Mouse (Mus musculus) limb, embryonic 12.5 days (tissue): ENCODE measurements around the gene Faap24. TPM values are rescaled to one million over a fixed set of nuclear protein-coding genes. Genes with fewer than 3 reads are reported as not detected.
A peak's percentile ranks its signal among the peaks of the same experiment; 100 is the strongest.

Experiments used
- ATAC-seq: fragments of 200-750 bp; cut with Nextera tagmentation; 2 replicates; pipeline ENCODE4 v1.8.0; 2017; ENCODE audit warnings: low read depth, moderate TSS enrichment; ENCODE audit not compliant: insufficient number of reproducible peaks, insufficient read depth, low FRiP score, low TSS enrichment
- H3K27ac ChIP-seq: fragments of 300-500 bp; sonication (generic); 2 replicates; pipeline ENCODE4 v1.5.1; 2016; ENCODE audit warnings: mild to moderate bottlenecking, moderate library complexity
- H3K27me3 ChIP-seq: fragments of 300-500 bp; sonication (generic); 2 replicates; pipeline ENCODE4 v1.6.1; 2016; ENCODE audit warnings: mild to moderate bottlenecking, moderate library complexity
- H3K36me3 ChIP-seq: fragments of 300-500 bp; sonication (generic); 2 replicates; pipeline ENCODE4 v1.6.1; 2016; ENCODE audit warnings: mild to moderate bottlenecking, moderate library complexity
- H3K4me1 ChIP-seq: fragments of 300-500 bp; sonication (generic); replicated peaks from 2 replicates; pipeline ENCODE4 v1.6.1; 2016
- H3K4me2 ChIP-seq: fragments of 300-500 bp; sonication (generic); 2 replicates; pipeline ENCODE4 v1.6.1; 2016; ENCODE audit warnings: mild to moderate bottlenecking, moderate library complexity
- H3K4me3 ChIP-seq: fragments of 300-500 bp; sonication (generic); replicated peaks from 2 replicates; pipeline ENCODE4 v1.5.1; 2016; ENCODE audit warnings: mild to moderate bottlenecking
- H3K9ac ChIP-seq: fragments of 300-500 bp; sonication (generic); replicated peaks from 2 replicates; pipeline ENCODE4 v1.6.1; 2016; ENCODE audit warnings: mild to moderate bottlenecking, moderate library complexity
- H3K9me3 ChIP-seq: fragments of 300-500 bp; sonication (generic); 2 replicates; pipeline ENCODE4 v1.6.1; 2016; ENCODE audit warnings: mild to moderate bottlenecking, moderate library complexity
- WGBS: fragments of 180-500 bp; shearing (Covaris S2); methylation state at CpG from one replicate; pipeline ENCODE4 v1.1.7; 2016; 5-methylcytosine and 5-hydroxymethylcytosine counted together
- polyA plus RNA-seq: library from polyadenylated mRNA; unstranded; fragments of >200 nt; fragmentation: Nextera tagmentation; extraction: Ambion mirVana; gene quantifications from 2 replicates; pipeline ENCODE4 v1.2.1, GENCODE M21; 2016

The Faap24 gene
- polyA plus RNA-seq, 1 experiment from 2014 or later = 14.7 TPM

DNA sequence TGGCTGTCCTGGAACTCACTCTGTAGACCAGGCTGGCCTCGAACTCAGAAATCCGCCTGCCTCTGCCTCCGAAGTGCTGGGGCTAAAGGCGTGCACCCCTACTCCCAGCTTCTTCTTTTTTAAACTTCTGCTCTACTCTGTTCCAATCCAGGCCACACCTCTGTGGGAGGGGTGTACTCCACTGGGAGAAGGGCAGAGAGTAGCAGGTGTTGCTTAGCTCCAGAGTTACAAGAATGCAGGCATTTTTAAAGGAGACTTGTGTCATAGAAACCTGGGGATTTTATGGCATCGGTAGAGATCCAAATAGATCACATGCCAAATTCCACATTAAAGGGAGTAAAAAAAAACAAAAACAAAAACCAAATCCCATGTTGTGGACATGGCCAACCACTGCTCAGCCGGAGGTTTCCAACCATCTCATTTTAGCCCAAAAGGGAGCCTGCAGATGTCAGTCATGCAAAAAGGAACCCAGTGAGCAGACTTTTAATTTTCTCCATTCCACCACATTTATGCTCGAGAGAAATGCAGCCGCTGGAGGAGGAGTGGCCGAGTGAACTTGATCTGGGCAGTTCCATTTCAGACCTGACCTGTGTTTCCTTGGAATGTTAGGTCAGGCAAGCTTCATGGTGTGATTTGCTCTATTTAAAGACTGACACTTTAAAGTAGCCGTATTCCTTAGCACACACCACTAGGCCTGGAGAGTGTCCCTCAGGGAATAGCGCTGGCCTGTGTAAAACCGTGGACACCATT lies 31.3 kb downstream of the Faap24 start:
- no peaks in the 10 kb centered on the region for H3K27me3 ChIP-seq
- H3K4me3 ChIP-seq = no peak overlapping the region
- no peak overlapping the region for H3K9ac ChIP-seq
- ATAC-seq = peak; percentile 42; the same call in 1 of the 2 replicates
- H3K4me2 ChIP-seq = no peak overlapping the region
- 65% methylated on average over 12 of the region's 12 CpGs for WGBS
- H3K4me1 ChIP-seq = 0 out of 2 replicates have a peak, but pooled peaks cover 12% of the 10 kb centered on the region
- H3K9me3 ChIP-seq = peaks cover 5% of the 10 kb centered on the region; the same call in 1 of the 2 replicates
- no peaks in the 10 kb centered on the region for H3K36me3 ChIP-seq
- peak overlapping the region; percentile 50; the same call in 1 of the 2 replicates for H3K27ac ChIP-seq

DNA sequence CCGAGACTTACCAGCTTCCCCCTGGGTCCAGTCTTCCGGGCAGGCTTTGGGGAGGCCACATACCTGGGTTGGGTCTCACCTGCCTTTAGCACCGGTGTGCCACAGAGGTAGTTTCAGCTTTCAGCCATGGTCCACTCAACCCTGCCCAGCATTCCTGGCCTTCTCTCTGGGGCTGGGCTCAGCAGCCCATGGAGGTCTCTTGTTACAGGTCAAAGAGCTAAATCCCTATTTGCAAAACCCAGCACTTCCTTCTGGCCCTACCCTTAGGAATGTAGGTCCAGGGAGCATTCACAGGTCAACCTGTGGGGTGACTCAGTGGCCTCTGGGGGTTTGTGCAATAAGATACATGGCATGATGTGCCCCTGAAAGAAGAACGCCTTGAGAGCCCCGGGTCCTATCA lies 33.8 kb downstream of the Faap24 start:
- Histone ChIP-seq H3K4me2 (no peak overlapping the region), H3K27ac (no peak overlapping the region), H3K36me3 (no peaks in the 10 kb centered on the region), H3K4me3 (no peak overlapping the region), H3K9ac (no peak overlapping the region), H3K4me1 (0 out of 2 replicates have a peak, but pooled peaks cover 12% of the 10 kb centered on the region), H3K9me3 (no peaks in the 10 kb centered on the region), H3K27me3 (no peaks in the 10 kb centered on the region)
- no peak for ATAC-seq
- WGBS = 71% methylated on average over 5 of the region's 5 CpGs

- WGBS = 78% methylated on average over 5 of the region's 5 CpGs
- Histone ChIP-seq H3K36me3 (no peaks in the 10 kb centered on the region), H3K27me3 (no peaks in the 10 kb centered on the region), H3K4me3 (no peak overlapping the region), H3K9me3 (no peaks in the 10 kb centered on the region), H3K4me1 (0 out of 2 replicates have a peak, but pooled peaks cover 12% of the 10 kb centered on the region), H3K27ac (no peak overlapping the region), H3K4me2 (no peak overlapping the region), H3K9ac (no peak overlapping the region)
- no peak for ATAC-seq
Measured at GRCm38 (mm10) chr7:35362253-35362652, 34.4 kb downstream of the Faap24 start.

DNA sequence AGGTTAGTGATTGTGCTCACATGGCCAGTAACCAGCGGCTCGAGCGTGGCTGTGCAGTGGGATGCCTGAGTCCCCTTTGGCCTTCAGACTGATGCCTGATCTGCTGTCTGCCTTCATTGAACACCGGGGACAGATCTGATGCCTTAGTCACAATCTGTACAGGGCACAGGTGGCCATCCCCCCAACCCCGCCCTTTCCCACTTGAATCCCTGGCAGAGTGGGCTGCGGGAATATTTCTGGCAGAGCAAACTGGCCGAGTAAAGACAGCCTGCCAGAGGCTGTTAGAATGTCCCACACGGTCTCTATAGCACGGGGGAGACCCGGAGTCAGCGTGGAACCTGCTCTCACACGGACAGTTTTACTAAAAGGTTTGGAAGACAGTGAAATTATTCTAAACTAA lies 39.0 kb downstream of the Faap24 start:
- no peaks in the 10 kb centered on the region for H3K36me3 ChIP-seq
- ATAC-seq = no peak
- H3K4me2 ChIP-seq = no peak overlapping the region
- no peak overlapping the region for H3K9ac ChIP-seq
- H3K4me3 ChIP-seq = no peak overlapping the region
- H3K4me1 ChIP-seq = 0 out of 2 replicates have a peak, but pooled peaks cover 6% of the 10 kb centered on the region
- H3K9me3 ChIP-seq = no peaks in the 10 kb centered on the region
- 82% methylated on average over 12 of the region's 12 CpGs for WGBS
- no peaks in the 10 kb centered on the region for H3K27me3 ChIP-seq
- H3K27ac ChIP-seq = no peak overlapping the region

DNA sequence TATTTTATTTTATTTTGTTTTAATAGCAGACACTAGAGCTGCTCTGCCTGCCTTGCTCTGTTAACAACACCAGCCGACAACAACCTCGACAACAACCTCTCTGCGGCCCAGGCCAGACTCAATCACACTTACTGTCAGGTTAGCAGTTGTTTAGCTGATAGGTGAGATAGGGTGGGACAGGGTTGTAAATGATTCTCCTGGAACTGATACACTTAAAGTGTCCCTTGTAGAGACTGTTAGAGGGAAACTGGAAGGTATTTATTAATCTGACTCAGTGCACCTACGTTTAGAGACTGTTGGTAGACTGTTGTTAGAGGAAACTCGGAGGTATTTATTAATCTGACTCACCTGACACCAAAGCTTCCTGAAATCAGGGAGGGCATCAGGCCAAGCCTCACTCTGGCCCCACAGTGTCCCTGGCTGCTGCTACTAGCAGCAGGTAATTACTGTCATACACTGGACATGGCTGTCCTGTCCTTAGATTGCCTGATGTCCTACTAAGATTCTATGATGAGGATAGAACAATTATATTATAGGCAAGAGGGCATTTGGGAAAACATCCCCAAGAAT lies 41.2 kb downstream of the Faap24 start:
- Histone ChIP-seq H3K4me1 (0 out of 2 replicates have a peak, but pooled peaks cover 5% of the 10 kb centered on the region), H3K27ac (no peak overlapping the region), H3K9ac (no peak overlapping the region), H3K36me3 (no peaks in the 10 kb centered on the region), H3K4me3 (no peak overlapping the region), H3K9me3 (no peaks in the 10 kb centered on the region), H3K4me2 (no peak overlapping the region), H3K27me3 (no peaks in the 10 kb centered on the region)
- WGBS = 45% methylated on average over 5 of the region's 5 CpGs
- no peak for ATAC-seq

GRCm38 (mm10) chr7:35353306-35353705 lies 43.3 kb downstream of the Faap24 start:
- H3K36me3 ChIP-seq = no peaks in the 10 kb centered on the region
- no peak for ATAC-seq
- WGBS = 96% methylated on average over 15 of the region's 15 CpGs
- H3K4me2 ChIP-seq = no peak overlapping the region
- H3K4me3 ChIP-seq = no peak overlapping the region
- no peaks in the 10 kb centered on the region for H3K27me3 ChIP-seq
- 0 out of 2 replicates have a peak, but pooled peaks cover 5% of the 10 kb centered on the region for H3K4me1 ChIP-seq
- no peaks in the 10 kb centered on the region for H3K9me3 ChIP-seq
- H3K9ac ChIP-seq = no peak overlapping the region
- no peak overlapping the region for H3K27ac ChIP-seq

- WGBS = 93% methylated on average over 3 of the region's 3 CpGs
Measured at GRCm38 (mm10) chr7:35351155-35351554, 45.5 kb downstream of the Faap24 start.

GRCm38 (mm10) chr7:35349886-35350684 lies 46.6 kb downstream of the Faap24 start:
- H3K9ac ChIP-seq = no peak overlapping the region
- no peaks in the 10 kb centered on the region for H3K9me3 ChIP-seq
- no peaks in the 10 kb centered on the region for H3K4me1 ChIP-seq
- H3K4me2 ChIP-seq = no peak overlapping the region
- ATAC-seq = no peak
- no peaks in the 10 kb centered on the region for H3K27me3 ChIP-seq
- no peak overlapping the region for H3K27ac ChIP-seq
- WGBS = 90% methylated on average over 8 of the region's 8 CpGs
- H3K36me3 ChIP-seq = no peaks in the 10 kb centered on the region
- no peak overlapping the region for H3K4me3 ChIP-seq

More at GRCm38 (mm10) chr7:35351155-35351554, 45.5 kb downstream of the Faap24 start:
- no peaks in the 10 kb centered on the region for H3K9me3 ChIP-seq
- H3K4me1 ChIP-seq = 0 out of 2 replicates have a peak, but pooled peaks cover 5% of the 10 kb centered on the region
- H3K27me3 ChIP-seq = no peaks in the 10 kb centered on the region
- no peak overlapping the region for H3K27ac ChIP-seq
- H3K9ac ChIP-seq = no peak overlapping the region
- no peak overlapping the region for H3K4me3 ChIP-seq
- H3K36me3 ChIP-seq = no peaks in the 10 kb centered on the region
- ATAC-seq = no peak
- H3K4me2 ChIP-seq = no peak overlapping the region

DNA sequence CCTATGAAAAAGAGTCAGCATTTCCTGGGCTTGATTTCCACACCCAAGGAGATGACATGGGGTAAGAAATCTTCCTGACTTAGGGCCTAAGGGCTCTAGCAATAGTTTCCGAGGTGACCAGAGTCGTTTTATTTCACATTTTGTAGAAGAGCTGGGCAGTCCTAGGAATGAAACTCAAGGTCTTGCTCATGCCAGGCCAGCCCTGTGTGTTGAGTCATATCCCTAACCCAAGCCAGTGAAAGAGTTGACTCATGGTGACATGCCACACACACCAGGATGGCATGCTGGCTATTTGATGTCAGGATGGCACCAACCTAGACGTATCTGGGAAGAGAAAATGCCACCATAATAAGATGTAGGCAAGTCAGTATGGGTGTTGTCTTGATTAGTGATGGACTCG lies 47.6 kb downstream of the Faap24 start:
- H3K4me2 ChIP-seq = no peak overlapping the region
- H3K27ac ChIP-seq = no peak overlapping the region
- no peak for ATAC-seq
- no peaks in the 10 kb centered on the region for H3K27me3 ChIP-seq
- no peaks in the 10 kb centered on the region for H3K4me1 ChIP-seq
- H3K36me3 ChIP-seq = no peaks in the 10 kb centered on the region
- no peak overlapping the region for H3K9ac ChIP-seq
- H3K9me3 ChIP-seq = no peaks in the 10 kb centered on the region
- 87% methylated on average over 4 of the region's 4 CpGs for WGBS
- H3K4me3 ChIP-seq = no peak overlapping the region

DNA sequence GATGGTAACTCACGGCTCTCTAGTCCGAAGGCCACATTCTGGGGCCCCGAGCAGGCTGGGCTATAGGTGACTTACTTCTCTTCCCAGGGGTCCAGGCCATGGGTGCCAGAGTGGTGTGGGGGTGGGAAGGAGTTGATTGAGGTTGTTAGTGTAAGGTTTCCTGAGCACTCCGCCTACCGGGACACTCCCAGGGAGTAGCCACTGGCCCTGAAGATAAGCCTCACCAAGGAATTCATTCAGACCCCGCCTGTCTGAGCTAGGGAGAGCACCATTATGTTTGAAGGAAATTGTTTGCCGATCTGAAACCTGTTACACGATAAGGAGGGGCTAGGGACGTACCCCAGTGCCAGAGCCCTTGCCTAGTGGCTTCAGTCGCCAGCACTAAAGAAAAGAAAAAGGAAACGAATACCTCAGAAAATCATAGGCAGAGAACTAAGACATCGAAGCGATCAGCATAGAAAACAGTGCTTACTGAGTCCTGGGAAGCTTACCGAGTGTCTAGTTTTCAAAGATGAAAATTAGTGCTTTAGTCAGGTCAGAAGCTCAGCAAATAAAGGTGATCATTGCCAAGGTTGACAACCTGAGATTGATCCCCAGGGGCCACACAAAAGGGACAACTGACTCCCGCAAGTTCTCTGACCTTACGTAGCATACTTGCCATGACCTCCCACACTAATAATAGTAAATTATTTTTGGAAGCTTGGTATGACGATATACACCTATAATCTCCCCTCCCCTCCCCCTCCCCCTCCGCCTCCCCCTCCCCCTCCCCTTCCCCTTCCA lies 48.5 kb downstream of the Faap24 start:
- H3K9ac ChIP-seq = no peak overlapping the region
- no peaks in the 10 kb centered on the region for H3K9me3 ChIP-seq
- H3K27ac ChIP-seq = no peak overlapping the region
- WGBS = 72% methylated on average over 17 of the region's 18 CpGs
- no peaks in the 10 kb centered on the region for H3K36me3 ChIP-seq
- no peaks in the 10 kb centered on the region for H3K27me3 ChIP-seq
- H3K4me3 ChIP-seq = no peak overlapping the region
- no peak overlapping the region for H3K4me2 ChIP-seq
- H3K4me1 ChIP-seq = no peaks in the 10 kb centered on the region
- ATAC-seq = no peak
